ENCODE assay signal across 8 mouse cellular contexts in the genomic region with DNA sequence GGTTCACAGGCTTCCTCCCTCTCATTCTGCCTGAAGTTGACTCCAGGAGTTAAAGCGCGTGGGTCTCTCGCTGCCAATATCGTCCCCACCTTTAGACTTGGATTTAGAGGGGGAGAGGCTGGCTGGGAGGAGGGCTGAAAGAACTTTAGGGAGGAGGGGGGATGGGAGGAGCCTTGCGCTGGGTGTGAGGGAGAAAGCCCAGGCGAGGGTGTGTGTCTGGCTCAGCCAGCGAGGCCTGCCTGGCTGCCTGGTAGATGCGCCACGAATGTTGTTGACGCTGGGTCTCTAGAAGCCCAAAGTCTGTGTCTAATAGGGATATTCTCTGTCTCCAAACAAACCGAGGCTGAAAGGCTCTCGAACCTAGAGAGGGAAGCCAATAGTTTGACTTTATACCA. TPM values are rescaled to one million over a fixed set of nuclear protein-coding genes. Genes with fewer than 3 reads are reported as not detected.
A peak's percentile ranks its signal among the peaks of the same experiment; 100 is the strongest.
DNase-seq lines count a peak whose midpoint lies in the region; ATAC-seq lines count a peak whose summit lies in the region.

No protein-coding gene starts in this region.

- H3K4me1 ChIP-seq in heart, embryonic 16.5 days (ENCODE audit: control insufficient read depth, insufficient read depth, low read length): peaks cover 8% of the 10 kb centered on the region
- peaks cover 48% of the 10 kb centered on the region for H3K4me1 ChIP-seq in limb, embryonic 11.5 days (ENCODE audit: control insufficient read depth, insufficient read depth, low read length)

- peaks cover 44% of the 10 kb centered on the region for H3K27me3 ChIP-seq in heart, embryonic 16.5 days (ENCODE audit: control insufficient read depth, insufficient read depth, low read length)
- H3K27me3 ChIP-seq in limb, embryonic 11.5 days (ENCODE audit: control insufficient read depth, insufficient read depth, low read length): no peaks in the 10 kb centered on the region

- H3K4me2 ChIP-seq in heart, embryonic 16.5 days (ENCODE audit: low read depth, low read length): peak overlapping the region; percentile 76
- peak overlapping the region; percentile 82 for H3K4me2 ChIP-seq in limb, embryonic 11.5 days (ENCODE audit: low read depth, severe bottlenecking)

- H3K27ac ChIP-seq in heart, embryonic 16.5 days (ENCODE audit: low read length): peak overlapping the region; percentile 14; the same call in 1 of the 2 replicates
- peak overlapping the region; percentile 93 for H3K27ac ChIP-seq in limb, embryonic 11.5 days (replicated peaks; ENCODE audit: low read depth, low read length)

- DNase-seq in urinary bladder, adult 18-20 months (ENCODE audit: low spot score in 2 of 2): peak; percentile 67 to 83
- DNase-seq in urinary bladder, adult 2 months (ENCODE audit: low spot score): no peak
- DNase-seq in embryo, embryonic 11 days: peak; percentile 78
- peak; percentile 82 for DNase-seq in limb, embryonic 11.5 days (ENCODE audit: low spot score)
- peak; percentile 45 for DNase-seq in neural tube, embryonic 10.5 days (ENCODE audit: extremely low spot score, low spot score)
- no peak for DNase-seq in c-Kit-positive CD71-positive TER-119-positive erythroid progenitor cells, embryonic 14.5 days (ENCODE audit: low spot score)
- no peak for DNase-seq in thymus, postnatal 14 days

- 16% methylated on average over 12 of the region's 12 CpGs for WGBS in heart, embryonic 16.5 days
- 2% methylated on average over 12 of the region's 12 CpGs for WGBS in limb, embryonic 11.5 days

- no peak for ATAC-seq in heart, embryonic 16.5 days (replicated peaks; ENCODE audit: extremely low read depth, insufficient read depth, low FRiP score)
- peak; percentile 41; the same call in 1 of the 2 replicates for ATAC-seq in limb, embryonic 11.5 days (ENCODE audit: insufficient number of reproducible peaks, low FRiP score, low TSS enrichment, low read depth)

- H3K9ac ChIP-seq in heart, embryonic 16.5 days (ENCODE audit: low read length): no peak overlapping the region
- H3K9ac ChIP-seq in limb, embryonic 11.5 days (ENCODE audit: low read length): peak overlapping the region; percentile 84

- H3K4me3 ChIP-seq in heart, embryonic 16.5 days (ENCODE audit: low read length): no peak overlapping the region
- H3K4me3 ChIP-seq in limb, embryonic 11.5 days (ENCODE audit: low read depth, low read length): peak overlapping the region; percentile 71

- H3K9me3 ChIP-seq in heart, embryonic 16.5 days (replicated peaks; ENCODE audit: control insufficient read depth, low read length): no peaks in the 10 kb centered on the region
- no peaks in the 10 kb centered on the region for H3K9me3 ChIP-seq in limb, embryonic 11.5 days (ENCODE audit: control insufficient read depth, low read length)

- H3K36me3 ChIP-seq in heart, embryonic 16.5 days (ENCODE audit: control insufficient read depth, insufficient read depth): no peaks in the 10 kb centered on the region
- no peaks in the 10 kb centered on the region for H3K36me3 ChIP-seq in limb, embryonic 11.5 days (ENCODE audit: control insufficient read depth, insufficient read depth, low read length)

RNA-seq across cellular contexts. Expression of gene Rarg, which starts 0.8 kb away (rescaled TPM):
- polyA plus RNA-seq in urinary bladder, adult 2 months (2012; rRNA removed): 72.2 and 76.7 TPM in 2 replicates
- polyA plus RNA-seq in heart, embryonic 16.5 days (2015; fragmentation: Nextera tagmentation; extraction: Ambion mirVana): 8.9 and 11.8 TPM in 2 replicates
- 118 and 119 TPM in 2 replicates for polyA plus RNA-seq in limb, embryonic 11.5 days (2014; fragmentation: Nextera tagmentation; extraction: Ambion mirVana)

RNA-seq across cellular contexts. Expression of gene Gm9918, which starts 12.3 kb away (rescaled TPM):
- polyA plus RNA-seq in urinary bladder, adult 2 months (2012; rRNA removed): 0.56 and 0.59 TPM in 2 replicates
- 0.11 and 0.12 TPM in 2 replicates for polyA plus RNA-seq in heart, embryonic 16.5 days (2015; fragmentation: Nextera tagmentation; extraction: Ambion mirVana)
- polyA plus RNA-seq in limb, embryonic 11.5 days (2014; fragmentation: Nextera tagmentation; extraction: Ambion mirVana): 0.88 and 1.1 TPM in 2 replicates

RNA-seq across cellular contexts. Expression of gene Mfsd5, which starts 21.2 kb away (rescaled TPM):
- polyA plus RNA-seq in urinary bladder, adult 2 months (2012; rRNA removed): 62.6 and 64.4 TPM in 2 replicates
- polyA plus RNA-seq in heart, embryonic 16.5 days (2015; fragmentation: Nextera tagmentation; extraction: Ambion mirVana): 43.8 and 49.4 TPM in 2 replicates
- 58.5 and 62.8 TPM in 2 replicates for polyA plus RNA-seq in limb, embryonic 11.5 days (2014; fragmentation: Nextera tagmentation; extraction: Ambion mirVana)

RNA-seq across cellular contexts. Expression of gene Itgb7, which starts 26.3 kb away (rescaled TPM):
- polyA plus RNA-seq in urinary bladder, adult 2 months (2012; rRNA removed): 7.0 and 13.2 TPM in 2 replicates
- polyA plus RNA-seq in heart, embryonic 16.5 days (2015; fragmentation: Nextera tagmentation; extraction: Ambion mirVana): 3.9 and 6.9 TPM in 2 replicates
- 0.57 and 0.71 TPM in 2 replicates for polyA plus RNA-seq in limb, embryonic 11.5 days (2014; fragmentation: Nextera tagmentation; extraction: Ambion mirVana)

RNA-seq across cellular contexts. Expression of gene Espl1, which starts 38.0 kb away (rescaled TPM):
- polyA plus RNA-seq in urinary bladder, adult 2 months (2012; rRNA removed): 1.7 and 1.9 TPM in 2 replicates
- polyA plus RNA-seq in heart, embryonic 16.5 days (2015; fragmentation: Nextera tagmentation; extraction: Ambion mirVana): 18.2 and 21.1 TPM in 2 replicates
- polyA plus RNA-seq in limb, embryonic 11.5 days (2014; fragmentation: Nextera tagmentation; extraction: Ambion mirVana): 43.3 and 46.9 TPM in 2 replicates

Comparison
In these comparisons a context has a peak if more than half of its experiments do, and no peak if none do; other contexts are left out.
1. DNase-seq: peak in urinary bladder, adult 18-20 months (2 of 2), embryo, embryonic 11 days (single experiment), limb, embryonic 11.5 days (single experiment) and neural tube, embryonic 10.5 days (single experiment); none in urinary bladder, adult 2 months (single experiment), c-Kit-positive CD71-positive TER-119-positive erythroid progenitor cells, embryonic 14.5 days (single experiment) and thymus, postnatal 14 days (single experiment).